Mouse (Mus musculus) limb, embryonic 14.5 days (tissue): ENCODE measurements around the gene Fbxo6. TPM values are rescaled to one million over a fixed set of nuclear protein-coding genes. Genes with fewer than 3 reads are reported as not detected.

Source experiments
- ATAC-seq: fragments of 200-750 bp; cut with Nextera tagmentation; 2 replicates; pipeline ENCODE4 v1.8.0; 2017; ENCODE audit warnings: low read depth, moderate number of reproducible peaks, moderate TSS enrichment; ENCODE audit not compliant: low FRiP score
- DNase-seq: peaks from one replicate; pipeline ENCODE4 v3.0.0-alpha.2; 2015; ENCODE audit warnings: low spot score
- H3K27ac ChIP-seq: fragments of 300-500 bp; sonication (generic); replicated peaks from 2 replicates; pipeline ENCODE4 v1.5.1; 2014; ENCODE audit warnings: low read depth, mild to moderate bottlenecking, low read length, moderate library complexity, mixed read lengths
- H3K27me3 ChIP-seq: fragments of 300-500 bp; sonication (generic); 2 replicates; pipeline ENCODE4 v1.6.1; 2014; ENCODE audit warnings: low read length, mixed read lengths; ENCODE audit not compliant: control insufficient read depth, insufficient read depth
- H3K36me3 ChIP-seq: fragments of 300-500 bp; sonication (generic); 2 replicates; pipeline ENCODE4 v1.6.1; 2014; ENCODE audit warnings: mild to moderate bottlenecking, low read length, moderate library complexity, mixed read lengths; ENCODE audit not compliant: control insufficient read depth, insufficient read depth
- H3K4me1 ChIP-seq: fragments of 300-500 bp; sonication (generic); 2 replicates; pipeline ENCODE4 v1.6.1; 2014; ENCODE audit warnings: antibody characterized with exemption, low read length, mixed read lengths; ENCODE audit not compliant: control insufficient read depth, insufficient read depth
- H3K4me2 ChIP-seq: fragments of 300-500 bp; sonication (generic); replicated peaks from 2 replicates; pipeline ENCODE4 v1.6.1; 2014; ENCODE audit warnings: low read depth, mild to moderate bottlenecking, low read length, moderate library complexity; ENCODE audit not compliant: severe bottlenecking
- H3K4me3 ChIP-seq: fragments of 300-500 bp; sonication (generic); replicated peaks from 2 replicates; pipeline ENCODE4 v1.5.1; 2014; ENCODE audit warnings: low read length
- H3K9ac ChIP-seq: fragments of 300-500 bp; sonication (generic); 2 replicates; pipeline ENCODE4 v1.6.1; 2014; ENCODE audit warnings: mild to moderate bottlenecking, low read depth, low read length, moderate library complexity; ENCODE audit not compliant: severe bottlenecking
- H3K9me3 ChIP-seq: fragments of 300-500 bp; sonication (generic); 2 replicates; pipeline ENCODE4 v1.6.1; 2016; ENCODE audit warnings: low read length; ENCODE audit not compliant: control insufficient read depth
- POLR2A ChIP-seq: fragments of 200-500 bp; IDR thresholded peaks from 2 replicates; pipeline ENCODE4 v1.8.0; 2012; ENCODE audit warnings: inconsistent platforms, mild to moderate bottlenecking, moderate library complexity, borderline replicate concordance; ENCODE audit not compliant: insufficient read depth, insufficient read length; ENCODE audit errors: extremely low read depth
- WGBS: fragments of 180-500 bp; shearing (Covaris S2); extraction: QIAGEN DNeasy Blood & Tissue Kit; methylation state at CpG from one replicate; pipeline ENCODE4 v1.1.7; 2014; 5-methylcytosine and 5-hydroxymethylcytosine counted together
- polyA plus RNA-seq, 2 experiments: library from polyadenylated mRNA; depleted of rRNA in 1 of 2; stranded (reverse) in 1 of 2; unstranded in 1 of 2; fragments of >200 nt; fragmentation: Nextera tagmentation in 1 of 2; extraction: Ambion mirVana in 1 of 2; gene quantifications; 2 replicates each; pipeline versions ENCODE4 v1.2.1 to v1.2.3; 2012 to 2014

Gene Fbxo6
- polyA plus RNA-seq, 2 experiments = 12.4 to 16.4 TPM

DNA sequence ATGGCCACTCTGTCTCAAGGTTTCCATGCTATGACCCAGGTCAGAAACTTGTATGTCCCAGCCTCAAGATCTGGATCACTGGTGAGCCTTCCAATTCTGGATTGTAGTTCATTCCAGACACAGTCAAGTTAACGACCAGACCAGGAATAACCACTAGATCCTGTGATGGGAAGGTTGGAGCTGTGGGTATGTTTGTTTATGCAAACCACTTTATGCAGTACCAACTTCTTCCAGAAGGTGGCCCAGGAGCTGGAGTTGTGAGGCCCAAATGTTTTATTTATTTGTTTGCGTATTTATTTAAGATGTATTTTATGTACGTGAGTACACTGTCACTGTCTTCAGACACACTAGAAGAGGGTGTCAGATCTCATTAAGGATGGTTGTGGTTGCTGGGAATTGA, 3.0 kb upstream of the Fbxo6 start:
- Histone ChIP-seq H3K4me2 (no peak overlapping the region), H3K9me3 (no peaks in the 10 kb centered on the region), H3K4me1 (peaks cover 23% of the 10 kb centered on the region), H3K4me3 (no peak overlapping the region), H3K27me3 (no peaks in the 10 kb centered on the region), H3K9ac (no peak overlapping the region), H3K27ac (no peak overlapping the region), H3K36me3 (0 out of 2 replicates have a peak, but pooled peaks cover 20% of the 10 kb centered on the region)
- no peak for TF ChIP-seq POLR2A
- WGBS = 56% methylated on average over 3 of the region's 3 CpGs
- DNase-seq (no peak), ATAC-seq (no peak)

DNA sequence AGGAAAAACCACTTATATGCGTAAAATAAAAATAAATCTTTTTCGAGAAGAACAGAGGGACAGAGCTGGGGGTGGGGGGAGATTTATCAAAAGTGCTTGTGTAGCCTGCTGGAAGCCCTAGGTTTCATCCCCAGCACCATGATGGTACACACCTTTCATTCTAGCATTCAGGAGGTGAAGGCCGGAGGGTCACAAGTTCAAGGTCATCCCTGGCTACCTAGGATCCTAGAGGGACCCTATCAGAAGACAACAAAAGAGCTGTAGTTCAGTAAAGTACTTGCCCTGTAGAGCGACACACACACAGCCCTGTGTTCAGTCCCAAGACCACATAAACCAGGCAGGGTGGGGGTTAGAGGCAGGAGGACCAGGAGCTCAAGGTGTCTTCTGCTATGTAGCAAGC, 2.1 kb upstream of the Fbxo6 start:
- Histone ChIP-seq H3K27ac (no peak overlapping the region), H3K9me3 (no peaks in the 10 kb centered on the region), H3K4me2 (no peak overlapping the region), H3K4me3 (no peak overlapping the region), H3K9ac (no peak overlapping the region), H3K4me1 (peaks cover 24% of the 10 kb centered on the region), H3K27me3 (no peaks in the 10 kb centered on the region), H3K36me3 (0 out of 2 replicates have a peak, but pooled peaks cover 20% of the 10 kb centered on the region)
- WGBS = 94% methylated on average over 4 of the region's 4 CpGs
- no peak for TF ChIP-seq POLR2A
- DNase-seq (no peak), ATAC-seq (no peak)

DNA sequence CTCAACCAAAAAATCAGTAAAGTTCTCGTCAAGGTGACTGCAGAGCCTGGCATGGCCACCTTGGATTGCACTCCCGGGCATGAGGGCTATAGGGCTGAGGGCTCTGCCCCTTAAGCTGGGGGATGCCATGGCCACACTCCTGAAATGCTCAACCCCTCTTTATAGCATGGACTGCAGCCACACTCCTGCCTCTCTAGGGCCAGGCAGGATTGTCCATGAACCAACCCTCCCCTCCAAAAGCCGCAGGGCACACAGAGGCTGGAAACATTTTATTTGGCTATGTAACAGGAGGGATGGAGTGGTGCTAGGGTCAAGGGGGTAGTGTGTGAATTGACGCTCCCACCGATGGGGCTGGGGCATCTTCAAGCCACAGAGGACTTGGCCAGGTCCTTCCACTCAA, 607 bp upstream of the Fbxo6 start:
- peaks cover 16% of the 10 kb centered on the region; the same call in 1 of the 2 replicates for H3K4me1 ChIP-seq
- no peak for ATAC-seq
- 83% methylated on average over 5 of the region's 5 CpGs for WGBS
- no peak overlapping the region for H3K9ac ChIP-seq
- H3K4me3 ChIP-seq = no peak overlapping the region
- H3K36me3 ChIP-seq = 0 out of 2 replicates have a peak, but pooled peaks cover 20% of the 10 kb centered on the region
- H3K27me3 ChIP-seq = no peaks in the 10 kb centered on the region
- H3K27ac ChIP-seq = no peak overlapping the region
- TF ChIP-seq POLR2A = no peak
- no peak overlapping the region for H3K4me2 ChIP-seq
- no peaks in the 10 kb centered on the region for H3K9me3 ChIP-seq
- no peak for DNase-seq

DNA sequence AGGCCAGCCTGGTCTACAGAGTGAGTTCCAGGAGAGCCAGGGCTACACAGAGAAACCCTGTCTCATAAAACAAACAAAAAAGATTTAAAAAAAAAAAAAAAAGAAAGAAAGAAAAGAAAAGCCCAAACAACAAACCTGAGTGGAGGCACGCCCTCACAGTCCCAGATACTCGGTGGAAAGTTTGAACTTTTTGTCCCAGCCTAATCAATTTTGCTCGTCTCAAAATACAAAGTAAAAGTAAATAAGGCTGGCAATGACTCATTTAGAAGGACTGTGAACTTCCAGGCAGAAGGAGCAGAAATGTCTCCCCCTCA, 1.0 kb downstream of the Fbxo6 start:
- no peak for DNase-seq
- Histone ChIP-seq H3K9me3 (no peaks in the 10 kb centered on the region), H3K4me3 (peak overlapping the region; percentile 64), H3K27ac (no peak overlapping the region), H3K9ac (peak overlapping the region; percentile 73; the same call in 1 of the 2 replicates), H3K4me1 (peaks cover 16% of the 10 kb centered on the region; the same call in 1 of the 2 replicates), H3K4me2 (peak overlapping the region; percentile 99), H3K36me3 (peaks cover 19% of the 10 kb centered on the region), H3K27me3 (no peaks in the 10 kb centered on the region)
- no peak for ATAC-seq
- no peak for TF ChIP-seq POLR2A
- WGBS = 53% methylated on average over 3 of the region's 3 CpGs

DNA sequence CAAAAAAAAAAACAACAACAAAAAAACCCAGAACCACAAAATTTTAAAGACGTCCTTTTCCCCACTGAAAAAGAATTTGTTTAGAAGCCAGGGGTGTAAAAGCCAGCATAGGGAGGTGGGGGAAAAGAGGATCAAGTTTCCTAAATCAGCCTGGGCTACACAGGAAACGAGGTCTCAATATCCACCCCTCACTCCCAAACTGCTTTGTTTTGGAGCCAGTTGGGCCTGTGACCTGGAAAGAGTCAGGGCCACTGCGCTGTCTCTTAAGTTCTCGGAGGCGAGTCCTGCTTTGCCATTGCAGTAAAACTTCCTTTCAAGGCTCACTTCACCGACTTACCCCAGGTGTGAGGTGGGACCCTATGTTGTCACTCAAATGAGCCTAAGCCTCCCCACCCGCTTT, 1.7 kb downstream of the Fbxo6 start:
- DNase-seq (no peak), ATAC-seq (no peak)
- no peak overlapping the region for H3K27ac ChIP-seq
- no peak for TF ChIP-seq POLR2A
- H3K4me1 ChIP-seq = peaks cover 16% of the 10 kb centered on the region; the same call in 1 of the 2 replicates
- peaks cover 17% of the 10 kb centered on the region for H3K36me3 ChIP-seq
- 32% methylated on average over 7 of the region's 7 CpGs for WGBS
- H3K4me2 ChIP-seq = no peak overlapping the region
- no peak overlapping the region for H3K4me3 ChIP-seq
- H3K27me3 ChIP-seq = no peaks in the 10 kb centered on the region
- no peak overlapping the region for H3K9ac ChIP-seq
- no peaks in the 10 kb centered on the region for H3K9me3 ChIP-seq

DNA sequence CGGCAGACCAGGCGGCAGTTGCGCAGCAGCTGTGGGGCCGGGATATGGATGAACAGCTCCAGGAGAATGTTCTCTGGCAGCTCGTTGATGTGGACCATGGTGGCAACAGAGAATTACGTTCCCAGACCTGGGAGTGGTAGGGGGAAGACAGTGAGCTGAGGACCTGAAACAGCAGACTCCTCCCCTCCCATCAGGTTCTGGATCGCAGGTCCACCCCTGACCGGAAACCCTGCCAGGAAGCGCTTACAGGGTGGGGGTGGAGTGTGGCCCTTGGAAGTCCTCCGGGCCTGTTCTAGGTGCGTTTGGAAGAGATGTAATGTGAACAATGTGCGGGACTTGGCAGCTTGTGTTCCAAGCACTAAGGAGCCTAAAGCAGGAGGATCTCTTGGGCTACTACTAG, 2.4 kb downstream of the Fbxo6 start:
- Histone ChIP-seq H3K27me3 (no peaks in the 10 kb centered on the region), H3K36me3 (peaks cover 21% of the 10 kb centered on the region), H3K4me3 (no peak overlapping the region), H3K9ac (no peak overlapping the region), H3K4me2 (no peak overlapping the region), H3K9me3 (no peaks in the 10 kb centered on the region), H3K27ac (no peak overlapping the region), H3K4me1 (peaks cover 16% of the 10 kb centered on the region; the same call in 1 of the 2 replicates)
- TF ChIP-seq POLR2A = no peak
- ATAC-seq (no peak), DNase-seq (no peak)
- WGBS = 47% methylated on average over 12 of the region's 12 CpGs
